Mouse (Mus musculus): ENCODE data around the gene Slc35f1. TPM values are rescaled to one million over a fixed set of nuclear protein-coding genes. Genes with fewer than 3 reads are reported as not detected.

Slc35f1 gene
- polyA plus RNA-seq, 1 experiment from 2014 or later = 3.2 TPM

GRCm38 (mm10) chr10:52952581-52952980, 262.2 kb downstream of the Slc35f1 start:
- Histone ChIP-seq H3K36me3 (no peaks in the 10 kb centered on the region), H3K4me2 (no peak overlapping the region), H3K27me3 (no peaks in the 10 kb centered on the region), H3K9me3 (replicated peaks) (no peaks in the 10 kb centered on the region), H3K4me3 (replicated peaks) (no peak overlapping the region), H3K9ac (no peak overlapping the region), H3K27ac (no peak overlapping the region), H3K4me1 (no peaks in the 10 kb centered on the region)
- no peak for ATAC-seq (replicated peaks; ENCODE audit: low FRiP score)
- 76% methylated on average over 3 of the region's 3 CpGs for WGBS

GRCm38 (mm10) chr10:52956728-52957127, 266.4 kb downstream of the Slc35f1 start:
- H3K27ac ChIP-seq = no peak overlapping the region
- H3K4me3 ChIP-seq (replicated peaks) = no peak overlapping the region
- no peaks in the 10 kb centered on the region for H3K9me3 ChIP-seq (replicated peaks)
- H3K4me2 ChIP-seq = no peak overlapping the region
- H3K36me3 ChIP-seq = no peaks in the 10 kb centered on the region
- 57% methylated on average over 4 of the region's 4 CpGs for WGBS
- H3K27me3 ChIP-seq = no peaks in the 10 kb centered on the region
- H3K9ac ChIP-seq = no peak overlapping the region
- no peak for ATAC-seq (replicated peaks; ENCODE audit: low FRiP score)
- H3K4me1 ChIP-seq = no peaks in the 10 kb centered on the region

DNA sequence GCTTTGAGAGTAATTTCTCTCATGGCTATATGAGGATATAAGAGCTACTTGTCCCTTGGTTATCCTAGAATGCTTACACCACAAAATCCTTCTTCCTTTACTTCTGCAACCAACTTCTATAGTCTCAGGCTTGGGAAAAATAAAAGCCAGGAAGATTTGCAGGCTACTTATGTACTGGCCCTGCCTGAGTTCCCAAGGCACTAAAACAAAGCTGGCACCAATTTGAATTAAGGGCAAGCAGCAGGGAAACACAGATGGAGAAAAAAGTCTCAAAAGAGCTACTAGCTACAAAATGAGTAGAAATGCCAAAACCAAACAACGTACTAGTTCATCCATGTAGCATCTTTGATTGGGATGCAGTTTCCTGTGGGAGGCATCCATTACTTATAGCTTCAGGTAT, 288.9 kb downstream of the Slc35f1 start:
- ATAC-seq (replicated peaks; ENCODE audit: low FRiP score) = no peak
- Histone ChIP-seq H3K27me3 (no peaks in the 10 kb centered on the region), H3K4me1 (no peaks in the 10 kb centered on the region), H3K27ac (no peak overlapping the region), H3K4me3 (replicated peaks) (no peak overlapping the region), H3K4me2 (no peak overlapping the region), H3K9ac (no peak overlapping the region), H3K36me3 (no peaks in the 10 kb centered on the region), H3K9me3 (replicated peaks) (no peaks in the 10 kb centered on the region)
- 95% methylated on average over 1 of the region's 1 CpGs for WGBS

DNA sequence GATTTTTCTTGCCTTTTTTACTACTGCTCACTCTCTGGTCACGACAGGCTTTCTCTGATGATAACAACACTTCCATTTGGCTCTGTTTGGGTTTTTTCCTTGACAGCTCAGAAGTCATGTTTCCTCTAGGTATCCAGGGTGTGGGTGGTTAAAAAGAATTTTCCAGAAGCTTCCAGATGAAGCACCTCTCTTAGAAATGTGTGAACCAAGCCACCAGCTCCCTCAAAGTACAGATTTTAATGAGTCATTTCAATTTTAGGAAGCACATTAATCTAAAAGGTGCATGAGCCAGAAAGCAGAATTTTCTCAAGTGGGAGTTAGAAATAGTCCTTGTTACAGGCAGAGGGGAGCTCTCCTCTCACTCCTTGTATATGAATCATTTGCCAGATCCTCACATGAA, 292.5 kb downstream of the Slc35f1 start:
- Histone ChIP-seq H3K9ac (no peak overlapping the region), H3K27ac (no peak overlapping the region), H3K36me3 (no peaks in the 10 kb centered on the region), H3K4me1 (no peaks in the 10 kb centered on the region), H3K9me3 (replicated peaks) (no peaks in the 10 kb centered on the region), H3K4me3 (replicated peaks) (no peak overlapping the region), H3K27me3 (no peaks in the 10 kb centered on the region), H3K4me2 (no peak overlapping the region)
- no peak for ATAC-seq (replicated peaks; ENCODE audit: low FRiP score)
- 47% methylated on average over 1 of the region's 1 CpGs for WGBS

GRCm38 (mm10) chr10:52992246-52992645, 301.9 kb downstream of the Slc35f1 start:
- no peaks in the 10 kb centered on the region for H3K27me3 ChIP-seq
- WGBS = 74% methylated on average over 2 of the region's 2 CpGs

GRCm38 (mm10) chr10:52996886-52997285, 306.6 kb downstream of the Slc35f1 start:
- Histone ChIP-seq H3K27me3 (no peaks in the 10 kb centered on the region), H3K9ac (no peak overlapping the region), H3K4me3 (replicated peaks) (no peak overlapping the region), H3K36me3 (no peaks in the 10 kb centered on the region), H3K27ac (no peak overlapping the region), H3K9me3 (replicated peaks) (no peaks in the 10 kb centered on the region), H3K4me1 (no peaks in the 10 kb centered on the region), H3K4me2 (no peak overlapping the region)
- 66% methylated on average over 2 of the region's 2 CpGs for WGBS
- no peak for ATAC-seq (replicated peaks; ENCODE audit: low FRiP score)

More at GRCm38 (mm10) chr10:52992246-52992645, 301.9 kb downstream of the Slc35f1 start:
- Histone ChIP-seq H3K9ac (no peak overlapping the region), H3K4me2 (no peak overlapping the region), H3K9me3 (replicated peaks) (no peaks in the 10 kb centered on the region), H3K4me1 (no peaks in the 10 kb centered on the region), H3K36me3 (no peaks in the 10 kb centered on the region), H3K27ac (no peak overlapping the region), H3K4me3 (replicated peaks) (no peak overlapping the region)
- ATAC-seq (replicated peaks; ENCODE audit: low FRiP score) = no peak

DNA sequence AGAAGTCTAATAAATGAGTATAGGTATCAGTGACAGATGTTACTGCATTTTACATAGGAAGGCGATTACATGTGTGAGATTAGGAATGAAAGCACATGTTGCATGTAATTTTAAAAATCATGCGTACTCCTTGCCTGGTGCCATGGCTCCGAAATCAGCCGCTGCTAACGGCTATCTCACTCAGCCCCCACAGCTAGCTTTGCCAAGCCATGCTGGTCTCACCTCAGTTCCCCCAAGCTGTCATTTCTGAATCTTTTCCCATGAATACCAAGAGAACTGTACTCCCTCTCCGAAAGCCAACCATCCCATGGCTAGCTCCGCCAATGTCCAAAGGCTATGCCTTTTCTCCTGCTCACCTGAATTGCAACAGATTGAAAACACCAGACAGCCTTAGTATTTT, 310.8 kb downstream of the Slc35f1 start:
- Histone ChIP-seq H3K4me3 (replicated peaks) (no peak overlapping the region), H3K9me3 (replicated peaks) (no peaks in the 10 kb centered on the region), H3K27ac (no peak overlapping the region), H3K27me3 (no peaks in the 10 kb centered on the region), H3K9ac (no peak overlapping the region), H3K4me1 (no peaks in the 10 kb centered on the region), H3K36me3 (no peaks in the 10 kb centered on the region), H3K4me2 (no peak overlapping the region)
- ATAC-seq (replicated peaks; ENCODE audit: low FRiP score) = no peak
- WGBS = 94% methylated on average over 7 of the region's 7 CpGs

- ATAC-seq (replicated peaks; ENCODE audit: low FRiP score) = no peak
- no peaks in the 10 kb centered on the region for H3K9me3 ChIP-seq (replicated peaks)
Observed at GRCm38 (mm10) chr10:53006229-53007190, 316.2 kb downstream of the Slc35f1 start.

DNA sequence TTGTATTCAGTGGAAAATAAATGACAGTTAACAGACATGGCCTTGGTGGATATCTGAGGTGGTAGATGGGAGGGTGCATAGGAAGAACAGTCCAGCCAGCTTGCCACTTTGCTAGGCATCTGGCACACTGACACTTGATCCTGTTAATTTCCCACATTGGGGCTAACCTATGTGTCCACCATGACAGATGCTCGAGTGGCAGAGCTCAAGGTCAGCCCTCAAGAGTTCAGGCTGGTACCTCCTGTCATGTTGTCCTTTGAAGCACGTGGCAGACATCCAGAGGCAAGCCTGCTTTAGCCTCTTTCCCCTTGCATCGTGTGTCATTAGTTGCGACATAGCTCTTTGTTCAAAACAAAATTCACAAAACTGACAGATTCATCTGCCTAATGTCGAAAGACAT, 323.5 kb downstream of the Slc35f1 start:
- Histone ChIP-seq H3K36me3 (no peaks in the 10 kb centered on the region), H3K9ac (no peak overlapping the region), H3K27ac (no peak overlapping the region), H3K9me3 (replicated peaks) (no peaks in the 10 kb centered on the region), H3K4me2 (no peak overlapping the region), H3K4me3 (replicated peaks) (no peak overlapping the region), H3K27me3 (no peaks in the 10 kb centered on the region), H3K4me1 (no peaks in the 10 kb centered on the region)
- no peak for ATAC-seq (replicated peaks; ENCODE audit: low FRiP score)
- 54% methylated on average over 5 of the region's 5 CpGs for WGBS

More at GRCm38 (mm10) chr10:53006229-53007190, 316.2 kb downstream of the Slc35f1 start:
- Histone ChIP-seq H3K9ac (no peak overlapping the region), H3K36me3 (no peaks in the 10 kb centered on the region), H3K4me1 (no peaks in the 10 kb centered on the region), H3K27me3 (no peaks in the 10 kb centered on the region), H3K4me3 (replicated peaks) (no peak overlapping the region), H3K4me2 (no peak overlapping the region), H3K27ac (no peak overlapping the region)
- WGBS = 86% methylated on average over 1 of the region's 1 CpGs

DNA sequence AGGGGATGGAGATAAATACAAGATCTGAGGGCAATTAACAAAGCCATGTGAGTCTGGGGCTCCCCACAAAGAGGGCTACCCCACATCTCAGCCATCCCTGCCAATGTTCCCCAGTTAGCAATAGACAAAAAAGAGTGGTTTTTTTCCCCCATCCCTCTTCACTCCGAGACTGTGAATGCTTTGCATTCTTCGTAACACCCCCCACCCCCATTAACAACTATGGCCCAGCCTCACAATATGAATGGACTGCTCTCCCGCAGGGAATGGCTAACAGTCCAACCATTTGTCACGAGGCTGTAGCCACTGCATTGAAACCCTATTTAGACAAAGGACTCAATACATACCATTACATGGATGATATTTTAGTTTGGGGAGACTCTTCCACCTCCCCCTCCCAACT, 338.1 kb downstream of the Slc35f1 start:
- ATAC-seq (replicated peaks; ENCODE audit: low FRiP score) = no peak
- WGBS = 60% methylated on average over 4 of the region's 4 CpGs
- no peak overlapping the region for H3K4me2 ChIP-seq

GRCm38 (mm10) chr10:53035202-53035601, 344.9 kb downstream of the Slc35f1 start:
- H3K9me3 ChIP-seq (replicated peaks) = no peaks in the 10 kb centered on the region
- H3K9ac ChIP-seq = no peak overlapping the region
- no peak overlapping the region for H3K27ac ChIP-seq
- no peaks in the 10 kb centered on the region for H3K36me3 ChIP-seq
- H3K27me3 ChIP-seq = no peaks in the 10 kb centered on the region
- no peaks in the 10 kb centered on the region for H3K4me1 ChIP-seq
- no peak overlapping the region for H3K4me2 ChIP-seq
- no peak for ATAC-seq (replicated peaks; ENCODE audit: low FRiP score)
- H3K4me3 ChIP-seq (replicated peaks) = no peak overlapping the region
- 21% methylated on average over 1 of the region's 1 CpGs for WGBS

More for the DNA sequence above, 338.1 kb downstream of the Slc35f1 start:
- no peaks in the 10 kb centered on the region for H3K9me3 ChIP-seq (replicated peaks)
- no peak overlapping the region for H3K9ac ChIP-seq
- H3K27ac ChIP-seq = no peak overlapping the region
- H3K36me3 ChIP-seq = no peaks in the 10 kb centered on the region
- no peak overlapping the region for H3K4me3 ChIP-seq (replicated peaks)
- no peaks in the 10 kb centered on the region for H3K27me3 ChIP-seq
- H3K4me1 ChIP-seq = no peaks in the 10 kb centered on the region

- no peak overlapping the region for H3K27ac ChIP-seq
- no peaks in the 10 kb centered on the region for H3K36me3 ChIP-seq
- no peak overlapping the region for H3K4me2 ChIP-seq
- no peaks in the 10 kb centered on the region for H3K4me1 ChIP-seq
- ATAC-seq (replicated peaks; ENCODE audit: low FRiP score) = no peak
- no peaks in the 10 kb centered on the region for H3K27me3 ChIP-seq
- no peak overlapping the region for H3K4me3 ChIP-seq (replicated peaks)
- no peaks in the 10 kb centered on the region for H3K9me3 ChIP-seq (replicated peaks)
- H3K9ac ChIP-seq = no peak overlapping the region
Observed at GRCm38 (mm10) chr10:53045931-53046330, 355.6 kb downstream of the Slc35f1 start.
